Mouse (Mus musculus) embryonic facial prominence, embryonic 10.5 days (tissue): ENCODE results near the gene Fam107b. TPM values are rescaled to one million over a fixed set of nuclear protein-coding genes. Genes with fewer than 3 reads are reported as not detected.
A peak's percentile ranks its signal among the peaks of the same experiment; 100 is the strongest.

Source experiments
- DNase-seq: peaks from one replicate; pipeline ENCODE4 v3.0.0-alpha.2; 2017; ENCODE audit warnings: low spot score
- H3K27ac ChIP-seq: fragments of 300-500 bp; sonication (generic); replicated peaks from 2 replicates; pipeline ENCODE4 v1.5.1; 2016; ENCODE audit warnings: mild to moderate bottlenecking
- H3K27me3 ChIP-seq: fragments of 300-500 bp; sonication (generic); replicated peaks from 2 replicates; pipeline ENCODE4 v1.6.1; 2016; ENCODE audit warnings: low read depth, mild to moderate bottlenecking; ENCODE audit not compliant: poor library complexity, severe bottlenecking
- H3K36me3 ChIP-seq: fragments of 300-500 bp; sonication (generic); replicated peaks from 2 replicates; pipeline ENCODE4 v1.6.1; 2016; ENCODE audit warnings: mild to moderate bottlenecking, moderate library complexity
- H3K4me1 ChIP-seq: fragments of 300-500 bp; sonication (generic); 2 replicates; pipeline ENCODE4 v1.6.1; 2016
- H3K4me3 ChIP-seq: fragments of 300-500 bp; sonication (generic); 2 replicates; pipeline ENCODE4 v1.5.1; 2016; ENCODE audit warnings: mild to moderate bottlenecking, moderate library complexity
- H3K9me3 ChIP-seq: fragments of 300-500 bp; sonication (generic); 2 replicates; pipeline ENCODE4 v1.6.1; 2016; ENCODE audit warnings: mild to moderate bottlenecking
- WGBS: fragments of 180-500 bp; shearing (Covaris S2); methylation state at CpG from one replicate; pipeline ENCODE4 v1.1.7; 2016; 5-methylcytosine and 5-hydroxymethylcytosine counted together
- polyA plus RNA-seq: library from polyadenylated mRNA; unstranded; fragments of >200 nt; fragmentation: Nextera tagmentation; extraction: Ambion mirVana; gene quantifications from 2 replicates; pipeline ENCODE4 v1.2.1, GENCODE M21; 2016

Fam107b gene
- polyA plus RNA-seq, 1 experiment from 2014 or later: 60.4 TPM

GRCm38 (mm10) chr2:3623207-3623980 lies 53.1 kb downstream of the Fam107b start:
- DNase-seq: no peak
- H3K4me3 ChIP-seq: no peak overlapping the region
- H3K27ac ChIP-seq: no peak overlapping the region
- no peaks in the 10 kb centered on the region for H3K36me3 ChIP-seq
- no peaks in the 10 kb centered on the region for H3K9me3 ChIP-seq
- 91% methylated on average over 7 of the region's 7 CpGs for WGBS
- no peaks in the 10 kb centered on the region for H3K27me3 ChIP-seq
- no peaks in the 10 kb centered on the region for H3K4me1 ChIP-seq

- Histone ChIP-seq H3K4me1 (no peaks in the 10 kb centered on the region), H3K4me3 (no peak overlapping the region), H3K27ac (no peak overlapping the region), H3K9me3 (no peaks in the 10 kb centered on the region), H3K36me3 (no peaks in the 10 kb centered on the region), H3K27me3 (no peaks in the 10 kb centered on the region)
- DNase-seq: no peak
- WGBS: 91% methylated on average over 7 of the region's 7 CpGs
These were observed 53.8 kb downstream of the Fam107b start for GRCm38 (mm10) chr2:3623981-3624584.

- no peak for DNase-seq
- Histone ChIP-seq H3K4me1 (no peaks in the 10 kb centered on the region), H3K27me3 (no peaks in the 10 kb centered on the region), H3K9me3 (no peaks in the 10 kb centered on the region), H3K27ac (no peak overlapping the region), H3K4me3 (no peak overlapping the region), H3K36me3 (no peaks in the 10 kb centered on the region)
- 88% methylated on average over 6 of the region's 6 CpGs for WGBS
These were observed 58.8 kb downstream of the Fam107b start for GRCm38 (mm10) chr2:3629096-3629495.

- Histone ChIP-seq H3K9me3 (no peaks in the 10 kb centered on the region), H3K27ac (no peak overlapping the region), H3K27me3 (no peaks in the 10 kb centered on the region), H3K4me1 (no peaks in the 10 kb centered on the region), H3K36me3 (no peaks in the 10 kb centered on the region), H3K4me3 (no peak overlapping the region)
- DNase-seq: peak; percentile 14
- WGBS: 83% methylated on average over 5 of the region's 5 CpGs
These were observed 59.5 kb downstream of the Fam107b start for GRCm38 (mm10) chr2:3629741-3630140.

GRCm38 (mm10) chr2:3630769-3631477 lies 60.6 kb downstream of the Fam107b start:
- DNase-seq: no peak
- Histone ChIP-seq H3K4me1 (no peaks in the 10 kb centered on the region), H3K36me3 (no peaks in the 10 kb centered on the region), H3K27ac (no peak overlapping the region), H3K9me3 (no peaks in the 10 kb centered on the region), H3K4me3 (no peak overlapping the region), H3K27me3 (no peaks in the 10 kb centered on the region)
- 89% methylated on average over 5 of the region's 5 CpGs for WGBS

- Histone ChIP-seq H3K36me3 (no peaks in the 10 kb centered on the region), H3K9me3 (no peaks in the 10 kb centered on the region), H3K4me3 (no peak overlapping the region), H3K27ac (no peak overlapping the region), H3K4me1 (no peaks in the 10 kb centered on the region), H3K27me3 (no peaks in the 10 kb centered on the region)
- no peak for DNase-seq
- 86% methylated on average over 9 of the region's 9 CpGs for WGBS
These were observed 62.8 kb downstream of the Fam107b start for GRCm38 (mm10) chr2:3633137-3633536.

- no peak overlapping the region for H3K4me3 ChIP-seq
- WGBS: 87% methylated on average over 5 of the region's 5 CpGs
- no peaks in the 10 kb centered on the region for H3K27me3 ChIP-seq
- no peaks in the 10 kb centered on the region for H3K36me3 ChIP-seq
- no peak for DNase-seq
- no peak overlapping the region for H3K27ac ChIP-seq
- no peaks in the 10 kb centered on the region for H3K9me3 ChIP-seq
- no peaks in the 10 kb centered on the region for H3K4me1 ChIP-seq
These were observed 66.5 kb downstream of the Fam107b start for GRCm38 (mm10) chr2:3636771-3637170.

- no peak for DNase-seq
- WGBS: 76% methylated on average over 9 of the region's 9 CpGs
These were observed 70.9 kb downstream of the Fam107b start for GRCm38 (mm10) chr2:3641001-3641770.

GRCm38 (mm10) chr2:3642949-3643348 lies 72.7 kb downstream of the Fam107b start:
- H3K27me3 ChIP-seq: no peaks in the 10 kb centered on the region

More at GRCm38 (mm10) chr2:3641001-3641770, 70.9 kb downstream of the Fam107b start:
- Histone ChIP-seq H3K9me3 (no peaks in the 10 kb centered on the region), H3K27me3 (no peaks in the 10 kb centered on the region), H3K4me1 (no peaks in the 10 kb centered on the region), H3K4me3 (no peak overlapping the region), H3K27ac (no peak overlapping the region), H3K36me3 (no peaks in the 10 kb centered on the region)

GRCm38 (mm10) chr2:3645741-3646140 lies 75.5 kb downstream of the Fam107b start:
- Histone ChIP-seq H3K27me3 (no peaks in the 10 kb centered on the region), H3K9me3 (no peaks in the 10 kb centered on the region), H3K36me3 (no peaks in the 10 kb centered on the region), H3K4me1 (no peaks in the 10 kb centered on the region), H3K27ac (no peak overlapping the region), H3K4me3 (no peak overlapping the region)
- 90% methylated on average over 4 of the region's 4 CpGs for WGBS
- DNase-seq: no peak

More at GRCm38 (mm10) chr2:3642949-3643348, 72.7 kb downstream of the Fam107b start:
- DNase-seq: no peak
- Histone ChIP-seq H3K36me3 (no peaks in the 10 kb centered on the region), H3K27ac (no peak overlapping the region), H3K4me3 (no peak overlapping the region), H3K9me3 (no peaks in the 10 kb centered on the region), H3K4me1 (no peaks in the 10 kb centered on the region)

- DNase-seq: no peak
- Histone ChIP-seq H3K4me3 (no peak overlapping the region), H3K4me1 (no peaks in the 10 kb centered on the region)
These were observed 78.9 kb downstream of the Fam107b start for GRCm38 (mm10) chr2:3649171-3649570.

GRCm38 (mm10) chr2:3654606-3655005 lies 84.3 kb downstream of the Fam107b start:
- Histone ChIP-seq H3K9me3 (no peaks in the 10 kb centered on the region), H3K36me3 (no peaks in the 10 kb centered on the region)

More at GRCm38 (mm10) chr2:3649171-3649570, 78.9 kb downstream of the Fam107b start:
- Histone ChIP-seq H3K27ac (no peak overlapping the region), H3K9me3 (no peaks in the 10 kb centered on the region), H3K27me3 (no peaks in the 10 kb centered on the region), H3K36me3 (no peaks in the 10 kb centered on the region)
- 78% methylated on average over 5 of the region's 5 CpGs for WGBS

More at GRCm38 (mm10) chr2:3654606-3655005, 84.3 kb downstream of the Fam107b start:
- peaks cover 16% of the 10 kb centered on the region for H3K4me1 ChIP-seq
- H3K27me3 ChIP-seq: no peaks in the 10 kb centered on the region
- no peak for DNase-seq
- no peak overlapping the region for H3K27ac ChIP-seq
- no peak overlapping the region for H3K4me3 ChIP-seq
